21 mouse cellular contexts compared by ENCODE assay signal in genomic region chr11:20550196-20550595, GRCm38 (mm10). TPM values are rescaled to one million over a fixed set of nuclear protein-coding genes. Genes with fewer than 3 reads are reported as not detected.
DNase-seq lines count a peak whose midpoint lies in the region; ATAC-seq and TF ChIP-seq lines count a peak whose summit lies in the region.
"Had no signal": no experiment of that assay in that cellular context is flagged by ENCODE, and none has a peak within 500 bp of the region (broad histone marks: within the 10 kb centered on the region; RNA-seq: fewer than 3 reads in every experiment).

No protein-coding gene starts in this region.

- peak; percentile 24 for DNase-seq in kidney, adult 18-20 months
- DNase-seq in liver: no peak
- no peak for DNase-seq in kidney, postnatal 0 days (ENCODE audit: low spot score)
- DNase-seq: adrenal gland, postnatal 14 days; cerebellum, adult 18-20 months; cerebellum, adult 9-11 months; cerebellum, postnatal 36 days; gastrocnemius, adult 2 months; gastrocnemius, postnatal 25 days; heart, adult 11 months; heart, postnatal 36 days had no signal

- no peak overlapping the region for H3K27ac ChIP-seq in kidney, embryonic 14.5 days (ENCODE audit: low read depth, low read length)
- no peak overlapping the region for H3K27ac ChIP-seq in liver, embryonic 16.5 days (ENCODE audit: low read length)
- H3K27ac ChIP-seq in kidney, postnatal 0 days: 0 out of 2 replicates have a peak overlapping the region, but pooled peaks have one; percentile 0
- H3K27ac ChIP-seq in intestine, embryonic 15.5 days: no peak overlapping the region
- H3K27ac ChIP-seq: embryonic facial prominence, embryonic 13.5 days; forebrain, embryonic 13.5 days; gastrocnemius, adult 2 months; heart, embryonic 13.5 days had no signal

- no peak overlapping the region for H3K4me2 ChIP-seq in kidney, embryonic 14.5 days (replicated peaks; ENCODE audit: low read depth, low read length)
- H3K4me2 ChIP-seq in liver, embryonic 16.5 days (ENCODE audit: low read depth, low read length): 0 out of 2 replicates have a peak overlapping the region, but pooled peaks have one; percentile 10
- peak overlapping the region; percentile 1; the same call in 1 of the 2 replicates for H3K4me2 ChIP-seq in kidney, postnatal 0 days (ENCODE audit: low read length)
- H3K4me2 ChIP-seq in intestine, embryonic 15.5 days (replicated peaks): no peak overlapping the region
- H3K4me2 ChIP-seq: embryonic facial prominence, embryonic 13.5 days; forebrain, embryonic 13.5 days; heart, embryonic 13.5 days had no signal

- no peaks in the 10 kb centered on the region for H3K4me1 ChIP-seq in kidney, embryonic 14.5 days (ENCODE audit: control insufficient read depth, insufficient read depth, low read length)
- H3K4me1 ChIP-seq in liver, embryonic 16.5 days (ENCODE audit: control insufficient read depth, low read depth, low read length): peaks cover under 1% of the 10 kb centered on the region; the same call in 1 of the 2 replicates
- H3K4me1 ChIP-seq in kidney, postnatal 0 days (replicated peaks; ENCODE audit: insufficient read depth, low read length): no peaks in the 10 kb centered on the region
- H3K4me1 ChIP-seq in intestine, embryonic 15.5 days (replicated peaks): no peaks in the 10 kb centered on the region

- no peaks in the 10 kb centered on the region for H3K9me3 ChIP-seq in kidney, embryonic 14.5 days (ENCODE audit: control insufficient read depth, low read length)
- no peaks in the 10 kb centered on the region for H3K9me3 ChIP-seq in liver, embryonic 16.5 days (replicated peaks; ENCODE audit: control insufficient read depth, low read length)
- no peaks in the 10 kb centered on the region for H3K9me3 ChIP-seq in kidney, postnatal 0 days (replicated peaks; ENCODE audit: low read length)
- no peaks in the 10 kb centered on the region for H3K9me3 ChIP-seq in intestine, embryonic 15.5 days
- H3K9me3 ChIP-seq: embryonic facial prominence, embryonic 13.5 days; forebrain, embryonic 13.5 days; heart, embryonic 13.5 days had no signal

- 59% methylated on average over 7 of the region's 7 CpGs for WGBS in kidney, embryonic 14.5 days
- 65% methylated on average over 7 of the region's 7 CpGs for WGBS in liver, embryonic 16.5 days (ENCODE audit: insufficient replicate concordance)
- WGBS in kidney, postnatal 0 days: 49% methylated on average over 7 of the region's 7 CpGs
- 71% methylated on average over 7 of the region's 7 CpGs for WGBS in intestine, embryonic 15.5 days

- TF ChIP-seq CTCF in kidney, postnatal 0 days (IDR thresholded peaks at IDR 0.05; ENCODE audit: low read depth): no peak

- no peaks in the 10 kb centered on the region for H3K27me3 ChIP-seq in kidney, embryonic 14.5 days (ENCODE audit: control insufficient read depth, insufficient read depth, low read length)
- H3K27me3 ChIP-seq in liver, embryonic 16.5 days (ENCODE audit: control insufficient read depth, insufficient read depth, low read depth, low read length): no peaks in the 10 kb centered on the region
- no peaks in the 10 kb centered on the region for H3K27me3 ChIP-seq in kidney, postnatal 0 days (ENCODE audit: insufficient read depth, low read length)
- no peaks in the 10 kb centered on the region; the same call in 1 of the 2 replicates for H3K27me3 ChIP-seq in intestine, embryonic 15.5 days (replicated peaks)
- H3K27me3 ChIP-seq: CH12.LX; embryonic facial prominence, embryonic 13.5 days; forebrain, embryonic 13.5 days; heart, embryonic 13.5 days; Patski had no signal

- no peaks in the 10 kb centered on the region for H3K36me3 ChIP-seq in kidney, embryonic 14.5 days (ENCODE audit: control insufficient read depth, insufficient read depth, low read length)
- no peaks in the 10 kb centered on the region for H3K36me3 ChIP-seq in liver, embryonic 16.5 days (ENCODE audit: control insufficient read depth, insufficient read depth)
- no peaks in the 10 kb centered on the region for H3K36me3 ChIP-seq in kidney, postnatal 0 days (ENCODE audit: insufficient read depth, low read length)
- no peaks in the 10 kb centered on the region for H3K36me3 ChIP-seq in intestine, embryonic 15.5 days
- H3K36me3 ChIP-seq: embryonic facial prominence, embryonic 13.5 days had no signal

- H3K4me3 ChIP-seq in kidney, embryonic 14.5 days (ENCODE audit: low read length): no peak overlapping the region
- no peak overlapping the region for H3K4me3 ChIP-seq in liver, embryonic 16.5 days (ENCODE audit: low read depth, low read length)
- no peak overlapping the region for H3K4me3 ChIP-seq in kidney, postnatal 0 days (replicated peaks; ENCODE audit: low read depth, low read length)
- no peak overlapping the region for H3K4me3 ChIP-seq in intestine, embryonic 15.5 days (replicated peaks)
- H3K4me3 ChIP-seq: embryonic facial prominence, embryonic 13.5 days; forebrain, embryonic 13.5 days; gastrocnemius, adult 2 months; heart, embryonic 13.5 days had no signal

- H3K9ac ChIP-seq in kidney, embryonic 14.5 days (ENCODE audit: low read depth, low read length): no peak overlapping the region
- no peak overlapping the region for H3K9ac ChIP-seq in liver, embryonic 16.5 days (ENCODE audit: low read depth, low read length)
- H3K9ac ChIP-seq in kidney, postnatal 0 days (ENCODE audit: low read depth, low read length): no peak overlapping the region
- no peak overlapping the region for H3K9ac ChIP-seq in intestine, embryonic 15.5 days
- H3K9ac ChIP-seq: embryonic facial prominence, embryonic 13.5 days; forebrain, embryonic 13.5 days; heart, embryonic 13.5 days had no signal

- ATAC-seq in kidney, embryonic 14.5 days (ENCODE audit: low FRiP score, low TSS enrichment): no peak
- ATAC-seq in liver, embryonic 16.5 days (ENCODE audit: low read depth): no peak
- no peak for ATAC-seq in kidney, postnatal 0 days (replicated peaks; ENCODE audit: low FRiP score, low read depth)
- ATAC-seq in granulocyte monocyte progenitor cell, adult 5-6 weeks (replicated peaks; ENCODE audit: poor library complexity, severe bottlenecking): no peak
- no peak for ATAC-seq in intestine, embryonic 15.5 days
- ATAC-seq: activated CD4-positive, CD25-positive, alpha-beta regulatory T cell, adult 4 months; forebrain, embryonic 13.5 days; Patski had no signal

RNA-seq across cellular contexts. Expression of gene Sertad2, which starts 7.1 kb away (rescaled TPM):
- polyA plus RNA-seq in kidney, embryonic 14.5 days (2014; fragmentation: Nextera tagmentation; extraction: Ambion mirVana): 24.4 and 34.9 TPM in 2 replicates
- 27.8 and 34.9 TPM in 2 replicates for polyA plus RNA-seq in liver, embryonic 16.5 days (2015; fragmentation: Nextera tagmentation; extraction: Ambion mirVana)
- 36.0 and 40.9 TPM in 2 replicates for polyA plus RNA-seq in kidney, postnatal 0 days (2015; fragmentation: Nextera tagmentation; extraction: Ambion mirVana)
- total RNA-seq in granulocyte monocyte progenitor cell, adult 5-6 weeks (2014; fragmentation: Nextera tagmentation): 5.7 and 7.5 TPM in 2 replicates
- 7.3 and 9.3 TPM in 2 replicates for total RNA-seq in granulocyte monocyte progenitor cell, adult 5-6 weeks (2017)
- polyA plus RNA-seq in intestine, embryonic 15.5 days (2015; fragmentation: Nextera tagmentation; extraction: Ambion mirVana): 35.6 and 36.9 TPM in 2 replicates

Comparison
In these comparisons a context has a peak if more than half of its experiments do, and no peak if none do; other contexts are left out.
1. H3K4me2 ChIP-seq: peak in liver, embryonic 16.5 days (single experiment) and kidney, postnatal 0 days (single experiment); none in kidney, embryonic 14.5 days (single experiment) and intestine, embryonic 15.5 days (single experiment).